Mouse (Mus musculus): ENCODE measurements around the gene Ppp1r13l.

DNA sequence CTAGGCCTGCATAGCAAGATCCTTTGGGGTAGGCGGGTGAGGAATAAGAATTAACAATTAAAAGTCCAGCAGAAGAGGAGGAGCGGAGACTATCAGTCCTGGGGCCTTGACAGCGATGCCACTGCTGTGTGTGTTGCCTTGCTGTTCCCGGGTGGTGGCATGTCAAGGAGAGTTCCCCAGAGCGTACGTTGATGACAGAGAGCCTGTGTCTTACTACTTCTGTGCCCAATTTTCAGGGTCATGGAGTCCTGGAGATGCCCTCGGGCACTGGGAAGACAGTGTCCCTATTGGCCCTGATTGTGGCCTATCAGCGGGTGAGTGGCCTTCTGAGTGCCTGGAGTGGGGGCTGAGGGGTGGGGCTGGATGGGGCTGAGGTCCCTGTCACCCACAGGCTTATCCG, 24.2 kb downstream of the Ppp1r13l start:
- no peak for TF ChIP-seq CTCF (IDR thresholded peaks at IDR 0.05; ENCODE audit: low read depth, low read length)
- no peak for TF ChIP-seq POLR2A (IDR thresholded peaks at IDR 0.05; ENCODE audit: extremely low read depth, insufficient read depth, low read length)
